Mouse (Mus musculus) thymus, adult 2 months (tissue): ENCODE results near the gene Trhde. TPM values are rescaled to one million over a fixed set of nuclear protein-coding genes. Genes with fewer than 3 reads are reported as not detected.

Experiments used
- DNase-seq: peaks from one replicate; pipeline ENCODE4 v3.0.0; 2021
- H3K27ac ChIP-seq: fragments of 200-500 bp; 2 replicates; pipeline ENCODE4 v1.5.1; 2012; ENCODE audit warnings: low read length, control low read depth; ENCODE audit not compliant: control insufficient read depth, insufficient read depth
- H3K27me3 ChIP-seq: fragments of 200-500 bp; 2 replicates; pipeline ENCODE4 v1.6.1; 2012; ENCODE audit warnings: mild to moderate bottlenecking, low read length, moderate library complexity, mixed read lengths; ENCODE audit not compliant: control insufficient read depth, insufficient read depth
- H3K36me3 ChIP-seq: fragments of 200-500 bp; 2 replicates; pipeline ENCODE4 v1.6.1; 2012; ENCODE audit warnings: mild to moderate bottlenecking, low read length, moderate library complexity; ENCODE audit not compliant: control insufficient read depth, insufficient read depth
- H3K4me1 ChIP-seq: fragments of 200-500 bp; replicated peaks from 2 replicates; pipeline ENCODE4 v1.6.1; 2012; ENCODE audit warnings: low read length; ENCODE audit not compliant: control insufficient read depth, insufficient read depth
- H3K4me3 ChIP-seq: fragments of 200-500 bp; 2 replicates; pipeline ENCODE4 v1.5.1; 2012; ENCODE audit warnings: mild to moderate bottlenecking, low read length, control low read depth, moderate library complexity; ENCODE audit not compliant: control insufficient read depth, insufficient read depth
- CTCF ChIP-seq: fragments of 200-500 bp; IDR thresholded peaks from 2 replicates; pipeline ENCODE4 v1.5.1; 2012; ENCODE audit warnings: mild to moderate bottlenecking, control low read depth, low read length, moderate library complexity, borderline replicate concordance; ENCODE audit not compliant: control insufficient read depth, poor library complexity, insufficient read depth; ENCODE audit errors: extremely low read depth
- POLR2A ChIP-seq: fragments of 200-500 bp; IDR thresholded peaks from 2 replicates; pipeline ENCODE4 v1.6.1; 2012; ENCODE audit warnings: mild to moderate bottlenecking, low read length, control low read depth, moderate library complexity; ENCODE audit not compliant: control insufficient read depth, poor library complexity, insufficient read depth; ENCODE audit errors: extremely low read depth
- WGBS: fragments of 180-500 bp; shearing (Covaris S2); methylation state at CpG from one replicate; pipeline ENCODE4 v1.1.7; 2018; 5-methylcytosine and 5-hydroxymethylcytosine counted together
- polyA plus RNA-seq: library from polyadenylated mRNA; depleted of rRNA; stranded (reverse); fragments of >200 nt; gene quantifications from 2 replicates; pipeline ENCODE4 v1.2.3, GENCODE M21; 2012

Trhde gene
- polyA plus RNA-seq, 1 experiment = 0.09 TPM

DNA sequence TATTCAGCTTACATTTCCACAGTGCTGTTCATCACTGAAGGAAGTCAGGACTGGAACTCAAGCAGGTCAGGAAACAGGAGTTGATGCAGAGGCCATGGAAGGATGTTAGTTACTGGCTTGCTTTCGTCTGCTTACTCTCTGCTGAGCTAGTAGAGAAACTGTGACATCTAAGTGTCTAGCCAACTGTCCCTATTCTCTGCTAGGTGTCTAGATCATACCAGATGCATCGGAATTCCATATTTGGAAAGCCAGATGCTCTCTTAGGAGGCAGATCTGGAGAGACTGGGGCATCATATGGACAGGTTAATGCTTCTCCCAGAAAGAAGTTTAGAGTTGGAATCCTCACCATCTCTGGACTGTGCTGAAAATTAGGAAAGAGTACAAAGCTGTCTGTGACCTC lies 386.4 kb downstream of the Trhde start:
- no peaks in the 10 kb centered on the region for H3K36me3 ChIP-seq
- H3K4me3 ChIP-seq = no peak overlapping the region
- H3K27me3 ChIP-seq = no peaks in the 10 kb centered on the region
- H3K27ac ChIP-seq = no peak overlapping the region
- DNase-seq = no peak
- no peaks in the 10 kb centered on the region for H3K4me1 ChIP-seq
- 78% methylated on average over 2 of the region's 2 CpGs for WGBS
- TF ChIP-seq POLR2A (no peak), CTCF (no peak)

DNA sequence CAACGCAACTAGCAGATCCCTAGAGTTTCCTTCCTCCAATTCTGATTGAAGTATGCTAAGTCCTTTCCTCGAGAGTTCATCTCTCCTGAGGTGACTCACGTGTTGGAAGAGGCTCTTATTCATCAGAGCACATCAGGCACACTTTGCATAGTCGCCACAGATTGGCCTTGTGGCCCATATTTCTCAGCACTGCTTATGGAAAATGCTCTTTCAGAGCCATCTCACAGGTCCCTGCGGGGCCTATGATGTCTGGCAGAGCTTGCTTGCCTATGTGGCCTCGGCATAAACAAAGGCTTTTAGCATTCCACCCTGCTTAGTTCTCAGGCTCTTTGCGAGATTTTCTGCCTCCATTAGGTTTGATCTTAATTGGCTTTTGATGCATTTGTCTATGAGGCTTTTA lies 396.8 kb downstream of the Trhde start:
- Histone ChIP-seq H3K27ac (no peak overlapping the region), H3K4me1 (no peaks in the 10 kb centered on the region), H3K4me3 (no peak overlapping the region), H3K36me3 (no peaks in the 10 kb centered on the region), H3K27me3 (no peaks in the 10 kb centered on the region)
- WGBS = 66% methylated on average over 7 of the region's 7 CpGs
- TF ChIP-seq CTCF (no peak), POLR2A (no peak)
- DNase-seq = no peak

DNA sequence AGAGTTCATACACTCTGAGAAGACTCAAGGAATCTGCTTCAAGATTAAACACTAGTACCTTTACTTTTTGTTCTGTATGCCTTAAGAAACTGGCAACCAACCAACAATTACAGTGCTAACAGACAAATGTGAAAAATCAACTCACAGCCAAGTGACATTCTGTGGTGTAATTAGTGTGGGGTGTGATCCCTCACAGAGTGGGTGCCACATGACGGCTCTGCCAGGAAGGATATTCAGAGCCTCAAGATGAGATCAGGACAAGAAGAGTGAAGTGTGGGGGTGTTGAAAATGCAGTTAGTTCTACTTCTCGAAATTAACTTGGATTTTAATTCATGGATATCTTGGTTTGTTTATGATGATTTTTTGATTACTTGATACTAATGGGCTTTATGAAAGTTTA lies 398.3 kb downstream of the Trhde start:
- 70% methylated on average over 2 of the region's 2 CpGs for WGBS

DNA sequence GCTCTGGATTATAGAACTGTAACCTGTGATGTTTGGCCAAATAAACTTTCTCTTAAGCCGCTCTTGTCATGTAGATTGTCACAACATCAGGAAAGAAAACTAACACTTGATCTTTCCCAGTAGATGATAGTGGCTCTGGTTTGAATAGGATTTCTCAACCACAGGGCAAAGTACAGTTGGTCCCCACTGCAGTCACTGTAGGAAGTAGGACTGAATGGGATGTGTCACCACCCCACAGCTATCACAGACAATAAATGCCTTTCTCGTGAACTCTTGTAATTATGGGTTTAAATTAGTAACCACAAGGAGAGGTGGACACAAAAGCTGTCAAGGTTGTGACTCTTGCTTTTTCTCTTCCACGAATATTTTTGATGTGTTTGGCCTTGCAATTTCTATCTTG lies 431.3 kb downstream of the Trhde start:
- no peaks in the 10 kb centered on the region for H3K27me3 ChIP-seq
- H3K36me3 ChIP-seq = no peaks in the 10 kb centered on the region
- TF ChIP-seq POLR2A (no peak), CTCF (no peak)
- no peak overlapping the region for H3K4me3 ChIP-seq
- no peak overlapping the region for H3K27ac ChIP-seq
- H3K4me1 ChIP-seq = no peaks in the 10 kb centered on the region
- 68% methylated on average over 3 of the region's 3 CpGs for WGBS
- DNase-seq = no peak

More for the DNA sequence above, 398.3 kb downstream of the Trhde start:
- H3K36me3 ChIP-seq = no peaks in the 10 kb centered on the region
- H3K4me1 ChIP-seq = no peaks in the 10 kb centered on the region
- TF ChIP-seq POLR2A = no peak
- TF ChIP-seq CTCF = no peak
- H3K27me3 ChIP-seq = no peaks in the 10 kb centered on the region
- DNase-seq = no peak
- H3K4me3 ChIP-seq = no peak overlapping the region
- H3K27ac ChIP-seq = no peak overlapping the region

DNA sequence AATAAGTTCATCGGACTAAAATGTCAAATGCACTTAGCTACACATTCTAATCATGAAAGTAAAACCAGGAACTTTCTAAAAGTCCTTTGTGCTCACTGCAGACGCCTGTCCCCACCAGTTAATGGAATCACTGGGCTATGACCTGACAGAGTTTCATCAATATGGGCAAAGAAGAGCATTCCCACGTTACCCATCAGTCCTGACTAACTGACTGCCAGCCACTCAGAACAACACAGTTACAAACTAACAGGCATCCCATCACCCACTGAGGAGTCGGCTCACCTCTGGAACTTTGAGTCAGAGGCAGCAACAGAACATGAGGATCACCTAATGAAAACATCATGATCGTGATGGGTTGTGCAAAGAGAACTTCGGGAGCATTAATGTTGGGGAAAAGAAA lies 438.7 kb downstream of the Trhde start:
- Histone ChIP-seq H3K27me3 (no peaks in the 10 kb centered on the region), H3K4me1 (no peaks in the 10 kb centered on the region), H3K27ac (no peak overlapping the region), H3K4me3 (no peak overlapping the region), H3K36me3 (no peaks in the 10 kb centered on the region)
- DNase-seq = no peak
- WGBS = 84% methylated on average over 6 of the region's 6 CpGs
- TF ChIP-seq POLR2A (no peak), CTCF (no peak)

DNA sequence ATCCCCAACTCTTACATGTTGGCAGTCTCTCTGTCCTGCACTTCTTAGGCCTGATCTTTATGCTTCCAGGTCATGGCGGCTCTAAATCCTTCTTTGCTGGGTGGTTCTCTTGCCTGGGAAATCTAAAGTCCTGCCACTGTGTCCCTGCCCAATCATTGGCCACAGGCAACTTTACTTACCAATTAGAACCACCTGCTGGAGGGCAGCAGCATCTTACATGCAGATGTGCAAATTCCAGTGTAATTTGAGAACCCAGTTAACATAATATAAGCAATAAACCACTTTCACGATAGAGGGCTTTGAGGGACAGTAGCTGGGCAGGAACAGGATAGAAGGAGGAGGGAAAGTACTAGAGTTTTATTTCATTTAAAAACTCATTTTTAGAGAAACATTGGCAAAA lies 439.5 kb downstream of the Trhde start:
- Histone ChIP-seq H3K27me3 (no peaks in the 10 kb centered on the region), H3K27ac (no peak overlapping the region), H3K36me3 (no peaks in the 10 kb centered on the region), H3K4me1 (no peaks in the 10 kb centered on the region), H3K4me3 (no peak overlapping the region)
- WGBS = 82% methylated on average over 2 of the region's 2 CpGs
- TF ChIP-seq CTCF (no peak), POLR2A (no peak)
- no peak for DNase-seq
